Mouse (Mus musculus): Measurements from ENCODE around the gene Ralgapa2. TPM values are rescaled to one million over a fixed set of nuclear protein-coding genes. Genes with fewer than 3 reads are reported as not detected.

The Ralgapa2 gene
- polyA plus RNA-seq, 1 experiment: 2.3 TPM

GRCm38 (mm10) chr2:146323528-146323927 is 188.6 kb downstream of the Ralgapa2 start:
- H3K4me3 ChIP-seq (ENCODE audit: insufficient read depth, poor library complexity, severe bottlenecking): no peak overlapping the region
- H3K36me3 ChIP-seq (ENCODE audit: control insufficient read depth, insufficient read depth): peaks cover 5% of the 10 kb centered on the region
- no peak for TF ChIP-seq MYOG (IDR thresholded peaks at IDR 0.05; ENCODE audit: control insufficient read depth, extremely low read depth, insufficient read length)
- TF ChIP-seq CTCF (IDR thresholded peaks at IDR 0.05; ENCODE audit: control insufficient read depth, insufficient read depth, insufficient read length): no peak
- no peak for TF ChIP-seq FOSL1 (IDR thresholded peaks at IDR 0.05; ENCODE audit: insufficient read depth, low read length, poor library complexity, severe bottlenecking)
- TF ChIP-seq CEBPB (IDR thresholded peaks at IDR 0.05; ENCODE audit: low read depth): no peak
- no peak for TF ChIP-seq USF1 (IDR thresholded peaks at IDR 0.05; ENCODE audit: low read depth)
- TF ChIP-seq MAX (IDR thresholded peaks at IDR 0.05): no peak
- TF ChIP-seq MYOD1 (IDR thresholded peaks at IDR 0.05; ENCODE audit: control insufficient read depth, insufficient read length, low read depth): no peak
- no peak overlapping the region for H3ac ChIP-seq (ENCODE audit: control insufficient read depth, insufficient read length, low read depth)
- no peaks in the 10 kb centered on the region for H3K27me3 ChIP-seq (ENCODE audit: control insufficient read depth, insufficient read depth, insufficient read length)
- no peaks in the 10 kb centered on the region for H3K79me3 ChIP-seq (ENCODE audit: low read depth)
- H3K79me2 ChIP-seq (ENCODE audit: control insufficient read depth, insufficient read depth): no peaks in the 10 kb centered on the region

DNA sequence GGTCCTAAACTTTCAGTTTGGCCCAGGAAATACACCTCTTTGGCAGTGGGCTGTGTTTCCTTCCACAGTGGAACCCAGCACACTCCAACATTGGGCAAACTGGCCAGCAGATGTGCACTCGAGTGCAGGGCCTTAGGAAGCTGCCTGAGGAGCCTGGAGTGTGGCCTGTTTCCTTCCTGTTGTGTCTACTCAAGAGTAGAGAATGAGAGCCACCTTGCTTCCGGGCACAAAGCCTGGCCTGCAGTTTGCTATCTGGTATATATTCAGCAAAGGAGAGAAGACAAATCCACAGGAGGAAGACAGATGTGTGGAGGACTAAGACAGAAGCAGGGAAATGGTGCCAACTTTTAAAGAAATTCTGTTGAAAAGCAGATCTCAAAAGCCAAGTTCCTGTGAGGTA is 189.4 kb downstream of the Ralgapa2 start:
- Histone ChIP-seq H3K4me3 (ENCODE audit: insufficient read depth, poor library complexity, severe bottlenecking) (no peak overlapping the region), H3K79me2 (ENCODE audit: control insufficient read depth, insufficient read depth) (no peaks in the 10 kb centered on the region), H3K79me3 (ENCODE audit: low read depth) (no peaks in the 10 kb centered on the region), H3K36me3 (ENCODE audit: control insufficient read depth, insufficient read depth) (peaks cover 5% of the 10 kb centered on the region), H3ac (ENCODE audit: control insufficient read depth, insufficient read length, low read depth) (no peak overlapping the region), H3K27me3 (ENCODE audit: control insufficient read depth, insufficient read depth, insufficient read length) (no peaks in the 10 kb centered on the region)
- no peak for TF ChIP-seq FOSL1 (IDR thresholded peaks at IDR 0.05; ENCODE audit: insufficient read depth, low read length, poor library complexity, severe bottlenecking)
- TF ChIP-seq CTCF (IDR thresholded peaks at IDR 0.05; ENCODE audit: control insufficient read depth, insufficient read depth, insufficient read length): no peak
- no peak for TF ChIP-seq USF1 (IDR thresholded peaks at IDR 0.05; ENCODE audit: low read depth)
- TF ChIP-seq MAX (IDR thresholded peaks at IDR 0.05): no peak
- no peak for TF ChIP-seq MYOG (IDR thresholded peaks at IDR 0.05; ENCODE audit: control insufficient read depth, extremely low read depth, insufficient read length)
- TF ChIP-seq CEBPB (IDR thresholded peaks at IDR 0.05; ENCODE audit: low read depth): no peak
- no peak for TF ChIP-seq MYOD1 (IDR thresholded peaks at IDR 0.05; ENCODE audit: control insufficient read depth, insufficient read length, low read depth)

GRCm38 (mm10) chr2:146322019-146322418 is 190.1 kb downstream of the Ralgapa2 start:
- no peaks in the 10 kb centered on the region for H3K79me3 ChIP-seq (ENCODE audit: low read depth)
- H3K4me3 ChIP-seq (ENCODE audit: insufficient read depth, poor library complexity, severe bottlenecking): no peak overlapping the region
- H3K36me3 ChIP-seq (ENCODE audit: control insufficient read depth, insufficient read depth): peaks cover 5% of the 10 kb centered on the region
- TF ChIP-seq MYOG (IDR thresholded peaks at IDR 0.05; ENCODE audit: control insufficient read depth, extremely low read depth, insufficient read length): no peak
- no peak for TF ChIP-seq USF1 (IDR thresholded peaks at IDR 0.05; ENCODE audit: low read depth)
- no peak for TF ChIP-seq CTCF (IDR thresholded peaks at IDR 0.05; ENCODE audit: control insufficient read depth, insufficient read depth, insufficient read length)
- TF ChIP-seq FOSL1 (IDR thresholded peaks at IDR 0.05; ENCODE audit: insufficient read depth, low read length, poor library complexity, severe bottlenecking): no peak
- TF ChIP-seq MYOD1 (IDR thresholded peaks at IDR 0.05; ENCODE audit: control insufficient read depth, insufficient read length, low read depth): no peak
- no peak for TF ChIP-seq MAX (IDR thresholded peaks at IDR 0.05)
- TF ChIP-seq CEBPB (IDR thresholded peaks at IDR 0.05; ENCODE audit: low read depth): no peak
- H3ac ChIP-seq (ENCODE audit: control insufficient read depth, insufficient read length, low read depth): no peak overlapping the region
- no peaks in the 10 kb centered on the region for H3K79me2 ChIP-seq (ENCODE audit: control insufficient read depth, insufficient read depth)
- no peaks in the 10 kb centered on the region for H3K27me3 ChIP-seq (ENCODE audit: control insufficient read depth, insufficient read depth, insufficient read length)

DNA sequence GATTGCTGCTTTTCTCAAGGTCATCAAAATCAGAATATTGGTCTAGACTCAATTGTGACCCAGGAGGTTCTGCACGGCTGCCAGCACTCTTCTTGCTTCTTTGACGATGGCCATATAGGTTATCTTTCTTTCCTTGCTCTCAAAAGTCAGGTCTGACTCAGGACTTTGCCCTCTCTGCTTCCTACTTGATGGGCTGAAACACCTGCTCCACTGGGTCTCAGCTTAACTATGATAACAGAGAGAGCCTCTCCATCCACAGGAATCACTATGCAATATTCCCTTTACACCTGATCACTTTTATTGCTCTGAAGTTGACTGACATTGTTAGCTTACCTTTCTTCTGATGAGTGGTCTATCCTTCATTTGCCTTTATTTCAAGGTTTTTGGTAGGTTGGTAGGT is 191.5 kb downstream of the Ralgapa2 start:
- Histone ChIP-seq H3K4me3 (ENCODE audit: insufficient read depth, poor library complexity, severe bottlenecking) (no peak overlapping the region), H3K79me2 (ENCODE audit: control insufficient read depth, insufficient read depth) (no peaks in the 10 kb centered on the region), H3K36me3 (ENCODE audit: control insufficient read depth, insufficient read depth) (peaks cover 5% of the 10 kb centered on the region), H3ac (ENCODE audit: control insufficient read depth, insufficient read length, low read depth) (no peak overlapping the region), H3K79me3 (ENCODE audit: low read depth) (no peaks in the 10 kb centered on the region), H3K27me3 (ENCODE audit: control insufficient read depth, insufficient read depth, insufficient read length) (no peaks in the 10 kb centered on the region)
- TF ChIP-seq MYOD1 (IDR thresholded peaks at IDR 0.05; ENCODE audit: control insufficient read depth, insufficient read length, low read depth): no peak
- TF ChIP-seq MAX (IDR thresholded peaks at IDR 0.05): no peak
- no peak for TF ChIP-seq CTCF (IDR thresholded peaks at IDR 0.05; ENCODE audit: control insufficient read depth, insufficient read depth, insufficient read length)
- TF ChIP-seq CEBPB (IDR thresholded peaks at IDR 0.05; ENCODE audit: low read depth): no peak
- no peak for TF ChIP-seq FOSL1 (IDR thresholded peaks at IDR 0.05; ENCODE audit: insufficient read depth, low read length, poor library complexity, severe bottlenecking)
- no peak for TF ChIP-seq MYOG (IDR thresholded peaks at IDR 0.05; ENCODE audit: control insufficient read depth, extremely low read depth, insufficient read length)
- no peak for TF ChIP-seq USF1 (IDR thresholded peaks at IDR 0.05; ENCODE audit: low read depth)

GRCm38 (mm10) chr2:146314751-146315150 is 197.4 kb downstream of the Ralgapa2 start:
- Histone ChIP-seq H3K79me2 (ENCODE audit: control insufficient read depth, insufficient read depth) (no peaks in the 10 kb centered on the region), H3K27me3 (ENCODE audit: control insufficient read depth, insufficient read depth, insufficient read length) (no peaks in the 10 kb centered on the region), H3K4me3 (ENCODE audit: insufficient read depth, poor library complexity, severe bottlenecking) (no peak overlapping the region), H3ac (ENCODE audit: control insufficient read depth, insufficient read length, low read depth) (no peak overlapping the region), H3K79me3 (ENCODE audit: low read depth) (no peaks in the 10 kb centered on the region), H3K36me3 (ENCODE audit: control insufficient read depth, insufficient read depth) (no peaks in the 10 kb centered on the region)
- TF ChIP-seq CTCF (IDR thresholded peaks at IDR 0.05; ENCODE audit: control insufficient read depth, insufficient read depth, insufficient read length) (no peak), MYOD1 (IDR thresholded peaks at IDR 0.05; ENCODE audit: control insufficient read depth, insufficient read length, low read depth) (no peak), USF1 (IDR thresholded peaks at IDR 0.05; ENCODE audit: low read depth) (no peak), MYOG (IDR thresholded peaks at IDR 0.05; ENCODE audit: control insufficient read depth, extremely low read depth, insufficient read length) (no peak), MAX (IDR thresholded peaks at IDR 0.05) (no peak), CEBPB (IDR thresholded peaks at IDR 0.05; ENCODE audit: low read depth) (no peak), FOSL1 (IDR thresholded peaks at IDR 0.05; ENCODE audit: insufficient read depth, low read length, poor library complexity, severe bottlenecking) (no peak)

DNA sequence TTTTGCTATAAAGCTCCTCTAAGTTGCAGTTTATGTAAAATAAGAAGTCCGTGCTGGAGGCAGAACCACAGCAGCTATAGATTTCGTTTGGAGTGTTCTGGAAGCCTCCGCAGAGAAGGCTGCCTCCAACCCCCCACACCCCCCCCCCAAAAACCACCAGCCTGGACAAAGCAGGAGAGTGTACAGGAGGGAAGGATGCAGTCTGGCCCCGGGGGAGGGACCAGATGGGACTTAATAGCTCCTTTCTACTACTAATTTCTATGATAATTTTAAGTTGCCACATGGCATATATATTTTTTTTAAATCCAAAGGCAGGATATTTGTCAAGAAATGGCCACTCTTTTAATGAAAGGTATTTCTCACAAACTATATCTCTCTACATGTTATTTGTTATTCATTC is 198.3 kb downstream of the Ralgapa2 start:
- Histone ChIP-seq H3K4me3 (ENCODE audit: insufficient read depth, poor library complexity, severe bottlenecking) (no peak overlapping the region), H3K36me3 (ENCODE audit: control insufficient read depth, insufficient read depth) (no peaks in the 10 kb centered on the region), H3K79me3 (ENCODE audit: low read depth) (no peaks in the 10 kb centered on the region), H3ac (ENCODE audit: control insufficient read depth, insufficient read length, low read depth) (no peak overlapping the region), H3K27me3 (ENCODE audit: control insufficient read depth, insufficient read depth, insufficient read length) (no peaks in the 10 kb centered on the region), H3K79me2 (ENCODE audit: control insufficient read depth, insufficient read depth) (no peaks in the 10 kb centered on the region)
- TF ChIP-seq MYOG (IDR thresholded peaks at IDR 0.05; ENCODE audit: control insufficient read depth, extremely low read depth, insufficient read length): no peak
- TF ChIP-seq MYOD1 (IDR thresholded peaks at IDR 0.05; ENCODE audit: control insufficient read depth, insufficient read length, low read depth): no peak
- no peak for TF ChIP-seq FOSL1 (IDR thresholded peaks at IDR 0.05; ENCODE audit: insufficient read depth, low read length, poor library complexity, severe bottlenecking)
- no peak for TF ChIP-seq MAX (IDR thresholded peaks at IDR 0.05)
- TF ChIP-seq CEBPB (IDR thresholded peaks at IDR 0.05; ENCODE audit: low read depth): no peak
- no peak for TF ChIP-seq USF1 (IDR thresholded peaks at IDR 0.05; ENCODE audit: low read depth)
- TF ChIP-seq CTCF (IDR thresholded peaks at IDR 0.05; ENCODE audit: control insufficient read depth, insufficient read depth, insufficient read length): no peak
